Mouse (Mus musculus) CH12.LX (cell line): ENCODE results near the gene Zfp488.

Source experiments
- CHD2 ChIP-seq: IDR thresholded peaks from 2 replicates; pipeline ENCODE4 v1.6.1; 2011; ENCODE audit warnings: low read length, improper control_type of control experiment
- CTCF ChIP-seq, 2 experiments: IDR thresholded peaks in 1 of 2; conservative IDR thresholded peaks in 1 of 2; 2 replicates each; pipeline ENCODE4 v1.5.1; 2011 to 2012; ENCODE audit warnings: low read depth in 2 of 2, low read length in 2 of 2, improper control_type of control experiment in 1 of 2, inconsistent platforms in 1 of 2, mild to moderate bottlenecking in 1 of 2, moderate library complexity in 1 of 2
- UBTF ChIP-seq: IDR thresholded peaks from 2 replicates; pipeline ENCODE4 v1.6.1; 2012; ENCODE audit warnings: low read depth, mild to moderate bottlenecking, inconsistent platforms, low read length, improper control_type of control experiment, moderate library complexity

DNA sequence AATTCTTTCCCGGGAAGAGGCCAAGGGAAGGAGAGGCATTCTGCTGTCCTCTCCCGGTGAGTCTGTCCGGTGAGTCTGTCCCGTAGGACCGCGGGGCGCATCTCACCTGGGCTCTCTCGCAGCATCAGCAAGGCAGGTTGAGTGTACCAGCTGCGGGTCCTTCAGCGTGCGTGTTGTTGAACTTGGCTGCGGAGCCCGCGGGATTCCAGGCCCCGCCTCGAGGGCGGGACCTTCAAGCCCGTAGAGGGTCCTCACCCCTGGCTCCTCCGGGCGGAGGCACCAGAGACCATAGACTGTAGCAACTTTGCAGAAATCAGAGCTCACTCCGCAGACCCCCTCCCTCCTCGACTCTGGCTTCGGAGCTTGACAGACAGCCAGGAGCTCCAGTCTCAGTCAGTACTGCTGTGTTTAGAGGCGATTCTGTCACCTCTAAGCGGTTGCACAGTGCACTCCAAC is at the start of gene Zfp488:
- TF ChIP-seq UBTF (no peak), CTCF (conservative IDR thresholded peaks at IDR 0.05 in 1 of 2, IDR thresholded peaks at IDR 0.05 in 1 of 2; ENCODE audit: low read depth in 2 of 2, low read length in 2 of 2) (no peak), CHD2 (no peak)
